Mouse (Mus musculus) hindbrain, embryonic 12.5 days (tissue): Measurements from ENCODE around the gene Aff3. TPM values are rescaled to one million over a fixed set of nuclear protein-coding genes. Genes with fewer than 3 reads are reported as not detected.
A peak's percentile ranks its signal among the peaks of the same experiment; 100 is the strongest.

Experiments used
- ATAC-seq: fragments of 200-750 bp; cut with Nextera tagmentation; 2 replicates; pipeline ENCODE4 v1.8.0; 2017; ENCODE audit warnings: moderate TSS enrichment; ENCODE audit not compliant: low FRiP score
- H3K27ac ChIP-seq: fragments of 300-500 bp; sonication (generic); 2 replicates; pipeline ENCODE4 v1.5.1; 2016; ENCODE audit warnings: mild to moderate bottlenecking
- H3K27me3 ChIP-seq: fragments of 300-500 bp; sonication (generic); 2 replicates; pipeline ENCODE4 v1.6.1; 2016; ENCODE audit warnings: mild to moderate bottlenecking
- H3K36me3 ChIP-seq: fragments of 300-500 bp; sonication (generic); 2 replicates; pipeline ENCODE4 v1.6.1; 2016; ENCODE audit warnings: mild to moderate bottlenecking
- H3K4me1 ChIP-seq: fragments of 300-500 bp; sonication (generic); 2 replicates; pipeline ENCODE4 v1.6.1; 2016
- H3K4me2 ChIP-seq: fragments of 300-500 bp; sonication (generic); replicated peaks from 2 replicates; pipeline ENCODE4 v1.6.1; 2016; ENCODE audit warnings: mild to moderate bottlenecking
- H3K4me3 ChIP-seq: fragments of 300-500 bp; sonication (generic); 2 replicates; pipeline ENCODE4 v1.5.1; 2016; ENCODE audit warnings: mild to moderate bottlenecking
- H3K9ac ChIP-seq: fragments of 300-500 bp; sonication (generic); 2 replicates; pipeline ENCODE4 v1.6.1; 2016; ENCODE audit warnings: mild to moderate bottlenecking, moderate library complexity
- H3K9me3 ChIP-seq: fragments of 300-500 bp; sonication (generic); replicated peaks from 2 replicates; pipeline ENCODE4 v1.6.1; 2016; ENCODE audit warnings: mild to moderate bottlenecking
- WGBS: fragments of 180-500 bp; shearing (Covaris S2); methylation state at CpG from one replicate; pipeline ENCODE4 v1.1.7; 2016; 5-methylcytosine and 5-hydroxymethylcytosine counted together
- polyA plus RNA-seq: library from polyadenylated mRNA; unstranded; fragments of >200 nt; fragmentation: Nextera tagmentation; extraction: Ambion mirVana; gene quantifications from 2 replicates; pipeline ENCODE4 v1.2.1, GENCODE M21; 2016

The Aff3 gene
- polyA plus RNA-seq, 1 experiment from 2014 or later, result 45.2 TPM

DNA sequence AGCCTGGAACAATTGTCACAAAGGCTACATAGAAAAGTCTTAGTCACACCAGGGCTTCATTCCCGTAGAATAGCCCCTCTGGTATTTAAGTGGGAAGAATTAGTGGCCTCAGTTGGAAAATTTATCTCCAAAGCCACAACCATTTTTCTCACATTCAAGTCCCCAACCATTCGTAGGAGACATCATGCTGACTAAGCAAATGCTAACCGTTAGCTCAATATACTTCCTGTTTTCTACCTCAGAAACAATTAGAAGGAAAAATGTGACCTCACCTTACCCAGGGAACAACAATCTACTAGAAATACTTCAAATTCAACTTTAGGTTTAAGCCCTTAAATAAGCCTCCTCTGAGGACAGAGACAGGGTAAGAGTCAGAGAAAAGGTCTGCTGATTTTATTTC lies 256.5 kb downstream of the Aff3 start:
- H3K9me3 ChIP-seq, result no peaks in the 10 kb centered on the region
- H3K9ac ChIP-seq, result no peak overlapping the region
- H3K4me1 ChIP-seq, result peaks cover 14% of the 10 kb centered on the region
- ATAC-seq, result no peak
- no peak overlapping the region for H3K27ac ChIP-seq
- H3K36me3 ChIP-seq, result no peaks in the 10 kb centered on the region
- H3K4me3 ChIP-seq, result no peak overlapping the region
- H3K4me2 ChIP-seq, result no peak overlapping the region
- WGBS, result 75% methylated on average over 3 of the region's 3 CpGs
- no peaks in the 10 kb centered on the region for H3K27me3 ChIP-seq

DNA sequence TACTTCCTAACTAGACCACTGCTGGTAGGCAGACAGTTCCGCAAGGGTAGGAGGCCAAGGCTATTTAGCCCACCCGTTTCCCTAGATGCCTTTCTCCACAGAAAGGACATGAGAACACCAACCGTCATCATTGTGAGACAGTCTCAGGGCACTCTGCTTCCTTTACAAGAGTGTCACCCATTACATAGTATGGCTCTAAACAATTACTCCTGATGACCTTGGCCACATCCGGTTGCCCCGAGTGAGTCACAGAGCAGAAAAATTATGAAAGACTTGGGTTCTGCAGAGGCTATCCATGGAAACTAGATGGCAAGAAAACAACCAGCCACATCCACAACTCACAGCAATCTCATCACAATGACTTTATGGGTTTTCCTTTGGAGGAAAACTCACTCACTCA lies 261.0 kb downstream of the Aff3 start:
- H3K4me1 ChIP-seq, result peaks cover 19% of the 10 kb centered on the region
- H3K9ac ChIP-seq, result no peak overlapping the region
- no peak for ATAC-seq
- no peaks in the 10 kb centered on the region for H3K36me3 ChIP-seq
- H3K27ac ChIP-seq, result no peak overlapping the region
- H3K4me2 ChIP-seq, result no peak overlapping the region
- WGBS, result 80% methylated on average over 5 of the region's 5 CpGs
- no peaks in the 10 kb centered on the region for H3K9me3 ChIP-seq
- H3K27me3 ChIP-seq, result no peaks in the 10 kb centered on the region
- H3K4me3 ChIP-seq, result no peak overlapping the region

DNA sequence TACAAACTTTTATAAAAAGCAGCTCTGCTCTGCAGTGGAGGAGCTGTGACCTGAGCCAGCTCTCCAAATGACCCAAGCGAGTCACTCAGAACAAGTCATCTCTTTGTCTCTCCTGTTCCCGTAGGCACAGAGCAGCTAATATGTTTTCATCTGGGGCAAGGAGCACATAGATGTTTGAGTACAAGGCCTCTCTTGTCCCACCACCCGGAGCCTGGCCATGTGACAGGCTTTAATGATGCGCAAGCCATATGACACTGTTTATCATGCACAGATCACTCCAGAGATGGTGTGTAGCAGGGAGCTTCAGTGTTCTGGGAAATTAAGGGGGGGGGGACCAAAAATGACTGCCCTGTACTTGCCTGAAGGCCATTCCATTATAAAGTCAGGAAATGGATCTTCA lies 262.9 kb downstream of the Aff3 start:
- 25% methylated on average over 4 of the region's 4 CpGs for WGBS
- no peaks in the 10 kb centered on the region for H3K27me3 ChIP-seq
- H3K27ac ChIP-seq, result peak overlapping the region; percentile 55

DNA sequence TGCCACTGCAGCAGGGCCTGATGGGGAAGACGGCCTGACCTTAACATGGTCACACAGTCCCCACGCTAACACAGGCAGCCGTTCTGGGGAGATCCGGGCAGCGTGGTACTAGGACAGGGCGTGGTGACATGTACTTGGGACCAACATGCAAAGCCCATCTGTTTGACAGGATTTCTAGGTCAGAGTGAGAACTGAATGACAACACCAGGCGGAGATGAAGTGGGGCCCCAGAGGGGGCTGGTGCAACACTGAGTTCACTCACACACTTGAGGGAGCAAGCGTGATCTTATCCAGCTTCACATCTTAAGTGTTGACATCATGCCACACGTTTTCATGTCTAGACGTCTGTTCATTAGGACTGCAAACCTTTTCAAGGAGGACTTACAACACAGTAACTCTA lies 265.5 kb downstream of the Aff3 start:
- H3K4me1 ChIP-seq, result peaks cover 48% of the 10 kb centered on the region
- H3K9ac ChIP-seq, result no peak overlapping the region
- 87% methylated on average over 10 of the region's 10 CpGs for WGBS
- no peaks in the 10 kb centered on the region for H3K27me3 ChIP-seq
- no peak for ATAC-seq
- no peak overlapping the region for H3K4me3 ChIP-seq
- H3K4me2 ChIP-seq, result no peak overlapping the region
- no peaks in the 10 kb centered on the region for H3K9me3 ChIP-seq
- no peaks in the 10 kb centered on the region for H3K36me3 ChIP-seq
- no peak overlapping the region for H3K27ac ChIP-seq

More for the DNA sequence above, 262.9 kb downstream of the Aff3 start:
- Histone ChIP-seq H3K4me3 (no peak overlapping the region), H3K4me2 (no peak overlapping the region), H3K4me1 (peaks cover 34% of the 10 kb centered on the region), H3K9ac (no peak overlapping the region), H3K36me3 (no peaks in the 10 kb centered on the region), H3K9me3 (no peaks in the 10 kb centered on the region)
- peak; percentile 49; the same call in 1 of the 2 replicates for ATAC-seq

DNA sequence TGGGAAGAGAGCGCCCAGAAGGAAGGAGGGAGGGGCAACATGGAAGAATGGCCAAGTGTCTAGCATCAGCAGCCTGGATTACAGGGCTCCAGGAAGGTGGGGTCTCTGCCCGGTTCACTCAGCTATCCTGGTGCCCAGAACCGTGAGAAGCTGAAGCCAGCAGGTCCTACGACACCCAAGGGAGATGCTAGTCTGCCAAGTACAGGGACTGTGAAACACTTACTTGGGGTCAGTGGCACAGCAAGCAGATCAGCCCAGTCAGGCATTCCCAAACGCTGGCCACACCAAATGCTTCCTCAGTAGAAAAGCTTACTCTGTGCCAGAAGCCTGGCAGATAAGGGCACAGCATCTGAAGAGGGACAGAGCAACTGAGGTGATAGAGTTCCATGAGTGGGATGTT lies 266.2 kb downstream of the Aff3 start:
- no peak for ATAC-seq
- 68% methylated on average over 5 of the region's 5 CpGs for WGBS

DNA sequence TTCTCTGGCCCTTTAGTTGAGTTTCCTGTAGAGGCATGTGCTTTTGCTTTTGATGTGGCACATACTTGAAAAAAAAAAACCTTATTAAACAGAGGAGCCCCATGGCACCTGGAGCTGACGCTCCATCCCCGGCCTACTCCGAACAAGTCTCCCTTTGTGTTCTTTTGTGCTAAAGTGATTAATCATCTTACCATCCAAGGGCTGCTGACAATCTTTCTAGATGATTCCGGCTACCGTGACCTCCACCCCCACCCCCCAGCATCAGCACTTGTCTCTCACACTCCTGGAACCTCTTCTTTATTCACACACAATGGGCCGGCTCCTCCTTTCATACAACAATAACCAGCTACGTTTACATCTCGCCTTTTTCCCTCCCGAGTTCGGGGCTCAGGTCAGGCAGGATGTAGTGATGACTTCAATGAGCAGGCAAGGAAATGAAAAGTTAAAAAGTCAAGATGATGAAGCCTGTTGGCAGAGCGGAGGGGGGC lies 269.5 kb downstream of the Aff3 start:
- WGBS, result 10% methylated on average over 11 of the region's 11 CpGs
- peak overlapping the region; percentile 40; the same call in 1 of the 2 replicates for H3K27ac ChIP-seq
- no peaks in the 10 kb centered on the region for H3K27me3 ChIP-seq
- no peak overlapping the region for H3K4me3 ChIP-seq
- no peak overlapping the region for H3K4me2 ChIP-seq
- H3K36me3 ChIP-seq, result no peaks in the 10 kb centered on the region
- peaks cover 63% of the 10 kb centered on the region for H3K4me1 ChIP-seq
- no peaks in the 10 kb centered on the region for H3K9me3 ChIP-seq
- no peak overlapping the region for H3K9ac ChIP-seq
- ATAC-seq, result no peak

More for the DNA sequence above, 266.2 kb downstream of the Aff3 start:
- Histone ChIP-seq H3K4me1 (peaks cover 55% of the 10 kb centered on the region), H3K4me3 (no peak overlapping the region), H3K9me3 (no peaks in the 10 kb centered on the region), H3K27me3 (no peaks in the 10 kb centered on the region), H3K4me2 (no peak overlapping the region), H3K27ac (no peak overlapping the region), H3K36me3 (no peaks in the 10 kb centered on the region), H3K9ac (no peak overlapping the region)

DNA sequence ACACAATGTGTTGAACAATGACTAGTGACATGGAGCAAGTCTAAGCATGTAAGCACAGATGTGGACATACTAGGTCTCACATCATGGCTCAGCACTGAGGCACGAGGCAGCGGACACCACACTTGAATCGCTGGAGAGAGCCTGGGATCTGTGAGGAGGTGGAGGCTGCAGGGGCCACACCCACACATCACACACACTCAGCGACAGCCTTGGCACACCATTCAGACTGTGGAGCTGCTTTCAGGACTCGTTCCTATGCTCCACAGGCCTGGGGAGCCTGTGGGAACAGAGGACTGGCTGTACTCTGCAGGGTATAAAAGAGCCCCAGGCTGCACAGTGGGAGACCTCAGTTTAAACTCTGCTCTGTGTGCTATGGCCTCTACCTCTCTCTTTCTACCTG lies 270.3 kb downstream of the Aff3 start:
- 9% methylated on average over 5 of the region's 5 CpGs for whole genome bisulfite sequencing
- Histone ChIP-seq H3K4me2 (no peak overlapping the region), H3K4me3 (no peak overlapping the region), H3K27me3 (no peaks in the 10 kb centered on the region), H3K27ac (peak overlapping the region; percentile 40; the same call in 1 of the 2 replicates), H3K4me1 (peaks cover 66% of the 10 kb centered on the region), H3K9ac (peak overlapping the region; percentile 24; the same call in 1 of the 2 replicates), H3K9me3 (no peaks in the 10 kb centered on the region), H3K36me3 (no peaks in the 10 kb centered on the region)
- 0 out of 2 replicates have a peak, but pooled peaks have one; percentile 11 for ATAC-seq

DNA sequence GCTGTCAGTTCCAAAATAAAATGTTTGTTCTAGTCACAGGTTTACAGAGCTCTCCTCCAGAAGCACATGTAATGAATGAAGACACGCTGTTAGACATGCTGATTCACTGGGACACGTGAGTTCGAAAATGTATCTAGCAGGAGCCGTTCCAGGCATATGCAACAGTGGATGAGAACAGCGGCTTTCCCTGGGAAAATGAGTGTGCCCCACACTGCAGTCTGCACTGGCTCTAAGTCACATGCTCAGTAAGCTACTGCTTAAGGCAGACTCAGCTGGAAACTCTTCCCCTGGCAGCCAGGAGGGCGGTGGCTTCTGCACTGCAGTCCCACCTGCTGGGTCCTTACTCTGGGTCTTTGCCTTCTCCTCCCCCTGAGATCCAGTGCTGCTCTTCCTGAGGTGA lies 271.2 kb downstream of the Aff3 start:
- 26% methylated on average over 6 of the region's 6 CpGs for WGBS
- peaks cover 66% of the 10 kb centered on the region for H3K4me1 ChIP-seq
- H3K9ac ChIP-seq, result no peak overlapping the region
- no peaks in the 10 kb centered on the region for H3K36me3 ChIP-seq
- no peak; the same call in 1 of the 2 replicates for ATAC-seq
- no peaks in the 10 kb centered on the region for H3K27me3 ChIP-seq
- 0 out of 2 replicates have a peak overlapping the region, but pooled peaks have one; percentile 40 for H3K27ac ChIP-seq
- H3K9me3 ChIP-seq, result no peaks in the 10 kb centered on the region
- no peak overlapping the region for H3K4me3 ChIP-seq
- H3K4me2 ChIP-seq, result no peak overlapping the region

DNA sequence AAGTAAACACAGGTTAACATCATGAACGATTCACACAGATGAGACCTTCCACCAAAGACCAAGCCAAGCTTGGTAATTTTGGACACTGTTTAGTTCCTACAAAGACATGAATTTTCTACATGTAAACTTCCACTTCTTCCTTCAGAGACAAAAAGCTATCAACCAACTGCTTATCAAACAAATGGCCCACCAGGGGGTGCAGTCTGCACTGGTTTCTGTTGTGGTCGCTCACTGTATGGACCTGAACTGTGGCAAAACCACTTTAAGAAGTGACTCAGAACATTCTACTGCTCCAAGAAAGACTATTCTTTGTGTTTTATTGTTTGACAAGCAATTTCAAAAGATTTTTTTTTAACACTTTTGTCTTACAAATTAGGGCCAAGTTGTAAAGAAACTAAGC lies 271.8 kb downstream of the Aff3 start:
- peaks cover 64% of the 10 kb centered on the region for H3K4me1 ChIP-seq
- H3K9me3 ChIP-seq, result no peaks in the 10 kb centered on the region
- no peaks in the 10 kb centered on the region for H3K27me3 ChIP-seq
- H3K9ac ChIP-seq, result no peak overlapping the region
- no peaks in the 10 kb centered on the region for H3K36me3 ChIP-seq
- no peak overlapping the region for H3K4me3 ChIP-seq
- H3K4me2 ChIP-seq, result no peak overlapping the region
- no peak overlapping the region for H3K27ac ChIP-seq
- WGBS, result 47% methylated on average over 2 of the region's 2 CpGs
- no peak for ATAC-seq

DNA sequence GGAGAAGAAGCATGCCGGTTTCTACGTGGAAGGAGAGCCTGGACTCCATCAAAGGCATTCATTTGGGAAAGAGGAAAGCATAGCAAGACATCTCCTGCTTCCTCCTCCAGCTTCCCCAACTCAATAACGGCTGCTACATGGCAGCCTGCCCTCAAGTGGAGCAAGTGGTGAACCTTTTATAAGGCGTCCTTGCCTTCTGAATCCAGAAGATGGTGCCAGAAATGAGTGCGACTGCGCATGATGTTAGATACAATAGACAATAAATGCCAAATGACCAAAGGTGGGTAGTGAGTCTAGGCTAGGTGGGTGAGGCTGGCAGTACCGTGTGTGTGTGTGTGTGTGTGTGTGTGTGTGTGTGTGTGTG lies 273.9 kb downstream of the Aff3 start:
- H3K9ac ChIP-seq, result no peak overlapping the region
- H3K36me3 ChIP-seq, result no peaks in the 10 kb centered on the region
- H3K4me2 ChIP-seq, result no peak overlapping the region
- no peaks in the 10 kb centered on the region for H3K9me3 ChIP-seq
- no peaks in the 10 kb centered on the region for H3K27me3 ChIP-seq
- H3K4me1 ChIP-seq, result peaks cover 58% of the 10 kb centered on the region
- no peak; the same call in 1 of the 2 replicates for ATAC-seq
- 81% methylated on average over 7 of the region's 7 CpGs for WGBS
- H3K4me3 ChIP-seq, result no peak overlapping the region
- H3K27ac ChIP-seq, result peak overlapping the region; percentile 64

DNA sequence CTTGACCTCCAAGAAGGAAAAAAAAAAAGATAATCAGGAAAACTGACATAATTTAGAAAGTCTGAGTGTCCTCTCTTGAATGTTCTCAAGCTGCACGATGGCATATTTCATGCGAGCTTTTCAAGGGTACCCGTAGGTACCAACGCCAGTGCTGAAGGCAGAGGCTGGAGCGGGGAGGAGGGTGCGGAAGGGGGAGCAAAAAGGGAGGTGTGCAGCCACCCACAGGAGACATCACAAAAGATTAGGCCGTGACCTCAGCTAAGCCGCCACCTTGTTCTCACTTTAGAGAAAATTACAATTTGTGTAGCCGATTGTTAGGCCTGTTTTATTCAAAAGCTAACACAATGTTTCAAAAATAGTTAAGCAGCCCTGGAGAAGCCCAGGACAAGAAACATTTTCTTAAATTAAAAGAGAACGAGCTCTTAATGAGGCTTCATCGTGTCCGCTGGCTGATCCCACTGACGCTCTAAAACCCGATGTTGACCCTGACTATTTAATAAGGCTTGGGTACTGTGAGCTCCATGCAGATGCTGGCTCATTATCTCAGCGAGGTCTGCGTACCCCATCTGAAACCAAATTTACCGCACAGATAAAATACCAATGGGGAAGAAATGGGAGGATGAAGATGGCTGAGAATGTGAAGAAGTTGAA lies 274.4 kb downstream of the Aff3 start:
- H3K9ac ChIP-seq, result no peak overlapping the region
- H3K4me3 ChIP-seq, result no peak overlapping the region
- H3K27me3 ChIP-seq, result no peaks in the 10 kb centered on the region
- no peaks in the 10 kb centered on the region for H3K9me3 ChIP-seq
- H3K27ac ChIP-seq, result peak overlapping the region; percentile 64
- H3K4me2 ChIP-seq, result no peak overlapping the region
- no peaks in the 10 kb centered on the region for H3K36me3 ChIP-seq
- no peak for ATAC-seq
- peaks cover 56% of the 10 kb centered on the region for H3K4me1 ChIP-seq
- WGBS, result 63% methylated on average over 17 of the region's 17 CpGs

DNA sequence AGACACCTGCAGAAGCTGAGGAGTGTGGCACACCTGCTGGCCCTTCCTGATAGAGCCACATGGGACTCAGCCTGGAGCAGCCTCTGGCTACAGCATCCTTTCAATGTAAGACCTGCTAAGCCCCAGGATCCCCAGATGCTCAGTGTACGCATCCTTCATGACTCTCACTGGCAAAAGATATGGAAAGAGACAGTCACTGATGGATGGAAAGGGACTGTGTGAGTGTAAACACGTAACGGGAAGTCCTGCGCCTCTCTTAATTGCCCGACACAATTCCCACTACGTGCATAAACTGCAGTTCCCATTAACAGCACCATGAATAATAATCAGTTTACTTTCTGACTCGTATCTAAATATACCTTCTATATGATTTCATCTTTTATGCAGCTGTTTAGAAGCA lies 275.2 kb downstream of the Aff3 start:
- WGBS, result 57% methylated on average over 7 of the region's 7 CpGs
- Histone ChIP-seq H3K9ac (no peak overlapping the region), H3K4me1 (peaks cover 56% of the 10 kb centered on the region), H3K4me2 (no peak overlapping the region), H3K27me3 (no peaks in the 10 kb centered on the region), H3K36me3 (no peaks in the 10 kb centered on the region), H3K4me3 (no peak overlapping the region), H3K9me3 (no peaks in the 10 kb centered on the region), H3K27ac (peak overlapping the region; percentile 1; the same call in 1 of the 2 replicates)
- peak; percentile 59 for ATAC-seq

DNA sequence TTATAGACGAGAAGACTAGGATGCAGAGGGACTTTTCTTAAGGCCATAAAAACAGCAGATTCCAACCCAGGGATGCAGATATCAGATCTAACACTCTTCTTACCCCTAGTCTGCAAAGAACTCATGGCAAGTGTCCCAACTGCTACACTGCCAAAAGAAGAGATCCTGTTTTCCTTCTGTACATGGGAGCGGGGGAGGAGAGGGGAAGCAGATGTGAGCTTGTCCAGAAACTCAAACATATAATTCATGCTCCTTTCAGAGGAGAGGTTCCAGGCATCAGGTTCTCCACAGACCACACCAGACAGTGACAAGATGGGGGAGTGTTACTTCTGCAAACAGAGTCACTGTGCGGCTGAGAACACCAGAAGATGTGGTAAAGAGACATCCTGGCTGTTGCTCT lies 276.3 kb downstream of the Aff3 start:
- no peak overlapping the region for H3K4me3 ChIP-seq
- H3K4me1 ChIP-seq, result peaks cover 53% of the 10 kb centered on the region
- no peaks in the 10 kb centered on the region for H3K27me3 ChIP-seq
- no peak overlapping the region for H3K4me2 ChIP-seq
- H3K36me3 ChIP-seq, result no peaks in the 10 kb centered on the region
- no peak overlapping the region for H3K27ac ChIP-seq
- no peak for ATAC-seq
- no peak overlapping the region for H3K9ac ChIP-seq
- WGBS, result 95% methylated on average over 3 of the region's 3 CpGs
- no peaks in the 10 kb centered on the region for H3K9me3 ChIP-seq
